Mouse (Mus musculus) adrenal gland, adult 18-20 months (tissue): ENCODE results near the gene Actn4. TPM values are rescaled to one million over a fixed set of nuclear protein-coding genes. Genes with fewer than 3 reads are reported as not detected.

Experiments used
- DNase-seq, 2 experiments: peaks; one replicate each; pipeline ENCODE4 v3.0.0; 2021 to 2022; ENCODE audit warnings: low spot score in 2 of 2
- long read RNA-seq, 2 experiments: library from polyadenylated mRNA; stranded (forward); transcript quantifications; one replicate each; pipeline ENCODE4 v2.0.0; 2021
- total RNA-seq, 2 experiments: library from RNA; stranded (reverse); gene quantifications; 1 replicate in 1 of 2; 2 replicates in 1 of 2; pipeline ENCODE4 v1.2.3; 2021

Gene Actn4
- total RNA-seq = 100 to 1,000 TPM; 197 to 233 TPM
- long read RNA-seq, experiment 1, transcript Actn4-201 (21 exons, 3,877 nt) = major isoform, 191 of 228 reads
- long read RNA-seq, experiment 1, partial matches to known transcripts = 20 of 228 reads
- long read RNA-seq, experiment 1, other reads (novel, unspliced or antisense) = 16 of 228 reads
- long read RNA-seq, experiment 2, transcript Actn4-201 (21 exons, 3,877 nt) = major isoform, 172 of 253 reads
- long read RNA-seq, experiment 2, partial matches to known transcripts = 47 of 253 reads
- long read RNA-seq, experiment 2, other reads (novel, unspliced or antisense) = 33 of 253 reads

DNA sequence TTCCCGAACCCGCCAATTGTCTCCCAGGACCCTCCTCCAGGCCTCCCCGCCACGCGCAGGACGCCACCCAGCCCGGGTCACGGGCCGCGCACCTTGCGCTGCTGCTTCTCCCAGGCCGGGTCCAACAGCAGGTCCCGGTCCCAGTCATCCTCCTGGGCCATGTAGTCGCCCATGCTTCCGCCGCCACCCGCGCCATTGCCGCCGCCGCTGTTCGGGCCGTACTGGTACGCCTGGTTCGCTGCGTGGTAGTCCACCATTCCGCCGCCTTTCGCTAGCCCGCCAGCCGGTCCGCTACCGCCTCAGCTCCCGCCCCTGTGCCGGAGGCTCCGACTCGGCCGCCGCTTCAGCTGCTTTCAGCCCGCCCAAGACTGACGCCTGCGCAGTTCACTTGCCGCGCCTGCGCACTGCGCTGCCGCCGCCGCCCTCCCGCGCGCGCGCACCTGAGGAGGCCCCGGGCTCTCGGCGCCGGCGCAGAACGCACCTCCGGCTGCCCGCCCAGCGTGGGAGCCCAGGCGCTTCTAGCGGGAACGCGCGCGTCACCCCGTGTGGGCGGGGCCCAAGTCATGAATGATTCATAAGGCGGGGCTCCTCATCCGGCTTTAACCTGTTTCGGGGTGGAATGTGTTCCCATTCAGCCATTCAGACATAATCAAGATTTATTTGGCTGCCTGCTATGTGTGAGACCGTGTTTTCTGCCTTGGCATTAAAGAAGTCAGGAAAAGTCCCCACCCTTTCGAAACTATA lies at the start of gene Actn4:
Gene Actn4 (minus strand): TSS at position 414 of the 744 bp plus-strand sequence.
- DNase-seq = peak; percentile 99

DNA sequence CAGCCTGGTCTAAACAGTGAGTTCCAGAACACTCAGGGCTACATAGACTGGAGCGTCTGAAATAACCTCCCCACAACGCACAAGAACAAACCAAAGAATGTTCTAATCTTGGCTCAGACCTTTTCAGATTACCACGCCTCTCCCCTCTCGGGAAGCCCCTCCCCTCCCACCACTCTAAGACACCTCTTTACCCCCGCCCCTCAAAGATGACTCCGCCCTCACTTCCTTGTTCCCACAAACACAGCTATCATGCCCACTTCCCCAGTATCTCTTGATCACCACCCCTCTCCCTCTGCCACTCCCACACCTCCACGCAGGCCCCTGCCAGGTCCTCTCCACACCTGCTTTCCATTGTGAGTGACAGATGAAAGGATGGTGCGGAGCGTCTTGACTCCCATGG lies 46.6 kb upstream of the Actn4 start:
- no peak for DNase-seq

DNA sequence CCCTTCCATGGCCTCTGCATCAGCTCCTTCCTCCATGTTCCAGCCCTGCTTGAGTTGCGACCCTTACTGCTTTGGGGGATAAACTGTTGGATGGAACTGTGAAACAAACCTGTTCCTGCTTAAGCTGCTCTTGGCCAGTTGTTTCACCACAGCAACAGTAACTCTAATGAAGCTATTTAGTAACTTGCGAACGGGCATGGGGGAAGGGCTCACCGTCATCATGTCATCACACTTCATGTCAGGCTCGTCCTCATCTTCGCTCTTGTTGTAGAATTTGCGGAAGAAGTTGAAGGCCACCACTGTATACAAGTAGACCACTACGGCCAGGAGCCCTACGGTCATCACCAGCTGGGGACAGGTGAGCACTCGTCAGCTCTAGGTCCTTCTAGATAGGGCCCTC lies 46.0 kb upstream of the Actn4 start:
- no peak for DNase-seq

DNA sequence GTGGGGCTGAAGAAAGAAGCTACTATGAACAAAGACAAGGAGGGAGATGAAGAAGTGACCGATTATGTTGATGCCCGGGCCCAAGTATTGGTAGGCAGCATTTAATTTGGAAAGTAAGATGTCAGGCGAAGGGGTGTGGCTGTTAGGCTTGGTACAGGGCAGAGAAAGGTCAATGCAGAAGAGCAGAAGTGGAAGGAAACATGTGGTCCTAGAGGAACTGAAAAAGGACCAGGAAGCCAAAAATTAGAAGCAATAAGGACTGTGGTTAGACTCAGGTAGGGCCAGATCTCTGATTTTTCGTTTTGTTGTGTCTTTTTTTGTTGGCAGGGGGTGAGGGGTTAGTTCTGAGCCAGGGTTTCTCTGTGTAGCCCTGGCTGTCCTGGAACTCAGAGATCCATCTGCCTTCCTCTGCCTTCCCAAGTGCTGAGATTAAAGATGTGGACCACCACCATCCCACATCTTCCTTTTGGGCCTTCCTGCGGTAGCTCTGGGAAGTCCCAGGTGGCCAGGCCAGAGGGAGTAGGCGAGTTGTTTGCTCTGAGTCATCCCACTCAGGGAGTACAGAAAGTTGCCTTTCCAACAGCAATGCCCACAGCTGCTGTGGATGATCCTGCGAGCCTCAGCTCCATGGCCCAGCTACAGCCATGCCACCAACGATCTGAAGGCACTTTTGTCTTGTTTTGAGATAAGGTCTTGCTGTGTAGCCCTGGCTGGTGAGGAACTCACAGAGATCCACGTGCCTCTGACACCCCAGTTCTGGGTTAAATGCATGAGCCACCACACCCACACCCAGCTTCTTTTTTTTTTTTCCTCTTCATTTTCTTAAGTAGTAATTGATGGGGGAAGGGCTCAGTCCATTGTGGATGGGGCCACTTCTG lies 45.3 kb upstream of the Actn4 start:
- DNase-seq = no peak

DNA sequence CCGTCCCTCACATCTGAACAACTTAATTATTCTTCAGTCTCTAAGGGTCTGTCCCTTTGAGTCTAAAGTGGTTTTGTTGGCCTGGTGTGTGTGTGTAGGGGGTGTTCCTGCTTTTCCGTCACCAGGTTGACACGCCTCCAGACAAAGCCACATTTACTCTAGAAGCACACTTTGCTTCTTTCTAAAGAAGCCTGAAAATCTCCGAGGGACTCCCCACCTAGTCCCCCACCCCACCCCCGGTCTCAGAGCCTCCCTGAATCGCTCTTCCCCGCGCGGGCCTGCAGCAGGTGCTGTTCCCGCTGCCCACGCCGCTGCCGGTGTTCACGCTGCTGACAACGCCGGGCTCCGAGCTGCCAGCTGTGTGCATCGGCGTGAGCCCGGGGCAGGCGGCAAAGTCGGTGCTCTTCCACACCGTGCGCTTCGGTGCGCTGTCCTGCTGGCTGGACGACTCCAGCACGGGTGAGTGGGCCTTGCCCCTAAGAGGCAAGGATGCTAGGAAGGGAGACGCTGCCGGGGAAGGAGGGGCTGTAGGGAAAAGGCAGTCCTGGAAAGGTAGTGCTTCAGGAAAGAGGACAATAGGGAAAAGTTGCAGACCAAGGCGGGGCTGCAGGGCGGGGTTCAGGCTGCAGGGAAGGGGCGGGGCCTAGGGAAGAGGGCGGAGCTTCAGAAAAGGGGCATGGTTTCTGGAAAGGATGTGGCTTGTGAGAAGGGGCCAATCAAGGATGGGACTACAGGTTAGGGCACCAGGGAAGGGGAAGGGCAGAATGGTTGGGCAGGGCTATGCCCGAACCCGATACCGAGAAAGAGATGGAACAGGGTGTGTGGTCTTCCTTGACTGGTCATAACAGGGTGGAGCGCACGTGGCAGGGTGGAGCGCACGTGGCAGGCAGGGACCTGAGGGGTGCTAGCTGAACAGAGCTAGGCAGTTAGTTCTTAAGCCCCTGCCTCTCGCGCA lies 38.8 kb upstream of the Actn4 start:
- peak; percentile 26 to 40 for DNase-seq

DNA sequence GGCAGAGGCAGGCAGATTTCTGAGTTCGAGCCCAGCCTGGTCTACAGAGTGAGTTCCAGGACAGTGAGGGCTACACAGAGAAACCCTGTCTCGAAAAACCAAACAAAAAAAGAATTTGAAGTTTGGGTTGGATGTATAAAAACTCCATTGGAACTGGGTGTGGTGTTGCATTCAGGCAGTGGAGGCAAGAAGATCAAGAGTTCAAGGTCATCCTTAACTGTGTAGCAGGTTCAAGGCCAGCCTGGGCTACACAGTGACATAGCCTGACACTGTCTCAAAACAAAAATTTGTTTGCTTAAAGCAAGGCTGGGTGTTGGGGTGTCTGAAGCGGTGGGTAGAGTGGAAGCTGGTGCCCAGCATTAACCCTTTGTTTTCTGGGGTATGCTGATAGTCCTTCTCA lies 31.3 kb upstream of the Actn4 start:
- DNase-seq = no peak

DNA sequence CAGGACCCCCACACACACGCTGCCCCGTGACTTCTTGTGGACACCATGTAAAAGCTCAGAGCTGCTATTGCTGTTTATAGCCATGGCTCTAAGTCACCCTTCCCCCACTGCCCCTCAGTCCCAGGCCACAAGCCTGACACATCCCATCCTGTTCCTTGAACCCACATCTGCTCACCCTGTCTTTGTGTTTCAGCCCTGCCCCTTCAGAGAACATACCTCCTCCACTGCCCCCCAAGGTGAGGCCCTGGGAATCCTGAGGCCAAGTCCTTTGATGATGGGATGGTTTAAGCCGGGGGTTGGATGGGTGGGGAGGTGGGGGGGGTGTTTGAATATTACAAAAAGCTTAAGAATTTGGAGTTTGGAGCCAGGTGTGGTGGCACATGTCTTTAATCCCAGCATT lies 30.9 kb upstream of the Actn4 start:
- DNase-seq = no peak

DNA sequence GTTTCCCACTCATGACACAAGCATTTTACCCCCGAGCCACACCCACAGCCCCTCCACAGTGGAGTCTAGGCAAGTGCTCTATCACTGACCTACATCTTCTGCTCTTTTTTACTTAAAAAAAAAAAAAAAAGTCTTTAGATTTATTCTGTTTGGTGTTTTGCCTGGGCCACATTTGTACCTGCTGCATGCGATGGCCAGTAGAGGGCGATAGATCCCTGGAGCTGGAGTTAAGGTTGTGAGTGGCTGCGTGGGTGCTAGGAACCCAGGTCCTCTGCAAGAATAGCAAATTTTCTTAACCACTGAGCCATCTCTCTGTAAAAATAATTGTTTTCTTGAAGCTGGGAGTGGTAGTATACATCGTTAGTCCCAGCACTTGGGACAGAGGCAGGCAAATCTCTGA lies 29.5 kb upstream of the Actn4 start:
- DNase-seq = no peak

DNA sequence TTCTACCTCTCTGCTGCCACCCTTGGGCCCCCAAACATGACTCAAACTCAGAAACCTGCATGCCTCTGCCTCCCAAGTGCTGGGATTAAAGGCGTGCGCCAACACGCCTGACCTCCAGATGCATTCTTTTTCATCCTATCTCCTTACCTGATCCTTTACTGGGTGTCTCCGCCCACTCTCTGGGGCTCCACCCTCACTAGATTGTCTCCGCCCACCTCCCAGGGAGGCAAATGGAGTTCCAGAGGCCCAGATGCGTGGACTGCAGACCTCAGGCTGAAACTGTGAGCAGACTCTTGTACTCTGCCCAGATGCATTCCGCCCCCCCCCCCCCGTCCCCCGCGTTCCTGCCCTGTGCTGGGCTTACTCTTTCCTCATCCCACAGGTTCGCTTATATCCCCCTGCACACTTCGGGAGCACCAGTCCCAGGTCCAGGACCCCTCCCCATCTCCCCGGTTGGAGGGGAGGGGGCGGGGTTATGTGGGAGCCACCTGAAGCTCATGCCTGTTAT lies 28.7 kb upstream of the Actn4 start:
- DNase-seq = no peak

DNA sequence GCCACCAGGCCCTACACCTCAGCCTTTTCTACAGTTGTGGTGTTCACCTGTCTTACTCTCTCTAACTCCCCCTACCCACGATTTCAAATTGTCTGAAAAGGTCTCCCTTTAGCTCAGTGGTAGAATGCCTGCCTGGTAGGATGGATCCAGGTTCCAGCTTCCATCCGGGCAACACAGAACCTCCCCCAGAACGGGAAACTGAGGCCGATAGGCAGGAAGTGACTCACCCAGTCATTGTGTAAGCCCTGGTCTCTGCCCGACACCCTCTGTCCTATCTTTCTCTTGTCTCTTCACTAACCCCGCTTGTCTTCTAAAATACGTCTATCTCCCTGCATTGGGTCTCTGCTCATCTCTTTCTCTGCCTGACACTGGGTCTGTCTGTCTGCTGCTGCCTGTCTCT lies 23.1 kb upstream of the Actn4 start:
- no peak for DNase-seq

DNA sequence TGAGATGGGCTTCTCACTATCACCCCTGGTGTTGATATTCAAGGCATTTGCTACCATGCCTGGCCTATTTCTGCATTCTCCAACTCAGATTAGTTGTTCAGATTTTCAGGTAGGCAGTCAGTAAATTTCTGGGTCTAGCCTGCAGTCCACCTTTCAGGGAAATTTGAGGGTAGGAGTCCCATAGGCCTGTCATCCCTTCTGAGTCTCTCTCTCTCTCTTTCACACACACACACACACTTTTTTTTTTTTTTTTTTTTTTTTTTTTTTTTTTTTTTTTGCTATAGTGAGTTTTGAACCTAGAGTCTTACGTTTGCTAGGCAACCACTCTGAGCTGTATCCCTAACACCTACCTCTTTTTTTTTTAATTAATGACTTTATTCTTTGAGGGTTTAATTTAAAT lies 22.3 kb upstream of the Actn4 start:
- no peak for DNase-seq

DNA sequence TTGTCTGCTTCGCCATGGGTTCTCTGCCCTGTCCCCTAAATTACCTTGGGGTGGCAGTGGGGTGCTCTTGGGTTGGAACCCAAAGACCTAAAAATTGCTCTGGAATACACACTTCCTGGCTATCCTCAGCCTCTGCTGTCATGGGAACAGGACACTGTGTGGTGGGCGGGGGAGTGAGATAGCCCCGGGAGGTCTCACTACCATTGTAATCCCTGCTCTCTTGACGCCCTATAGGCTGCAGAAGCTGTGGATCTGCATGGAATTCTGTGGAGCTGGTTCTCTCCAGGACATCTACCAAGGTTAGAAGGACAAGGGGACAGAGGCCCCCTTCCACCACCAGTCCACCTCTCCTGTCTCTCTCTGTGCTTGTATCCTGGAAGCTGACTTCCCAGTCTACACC lies 21.7 kb upstream of the Actn4 start:
- no peak for DNase-seq

DNA sequence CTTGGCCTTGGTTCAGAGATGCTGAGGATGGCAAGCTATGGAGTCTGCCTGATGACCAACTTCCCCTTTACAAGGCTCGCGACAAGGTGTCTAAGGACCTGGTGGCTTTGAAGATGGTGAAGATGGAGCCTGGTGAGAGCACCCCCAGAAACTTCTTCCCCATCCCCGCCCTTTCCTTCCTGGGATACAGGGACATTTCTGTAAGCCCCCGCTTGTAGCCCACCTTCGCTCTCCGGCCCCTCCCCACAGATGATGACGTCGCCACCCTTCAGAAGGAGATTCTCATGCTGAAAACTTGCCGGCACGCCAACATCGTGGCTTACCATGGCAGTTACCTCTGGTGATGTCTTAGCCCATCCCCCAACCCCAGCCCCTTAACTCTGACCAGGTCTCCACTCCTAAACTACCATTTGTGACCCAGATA lies 21.0 kb upstream of the Actn4 start:
- DNase-seq = no peak

DNA sequence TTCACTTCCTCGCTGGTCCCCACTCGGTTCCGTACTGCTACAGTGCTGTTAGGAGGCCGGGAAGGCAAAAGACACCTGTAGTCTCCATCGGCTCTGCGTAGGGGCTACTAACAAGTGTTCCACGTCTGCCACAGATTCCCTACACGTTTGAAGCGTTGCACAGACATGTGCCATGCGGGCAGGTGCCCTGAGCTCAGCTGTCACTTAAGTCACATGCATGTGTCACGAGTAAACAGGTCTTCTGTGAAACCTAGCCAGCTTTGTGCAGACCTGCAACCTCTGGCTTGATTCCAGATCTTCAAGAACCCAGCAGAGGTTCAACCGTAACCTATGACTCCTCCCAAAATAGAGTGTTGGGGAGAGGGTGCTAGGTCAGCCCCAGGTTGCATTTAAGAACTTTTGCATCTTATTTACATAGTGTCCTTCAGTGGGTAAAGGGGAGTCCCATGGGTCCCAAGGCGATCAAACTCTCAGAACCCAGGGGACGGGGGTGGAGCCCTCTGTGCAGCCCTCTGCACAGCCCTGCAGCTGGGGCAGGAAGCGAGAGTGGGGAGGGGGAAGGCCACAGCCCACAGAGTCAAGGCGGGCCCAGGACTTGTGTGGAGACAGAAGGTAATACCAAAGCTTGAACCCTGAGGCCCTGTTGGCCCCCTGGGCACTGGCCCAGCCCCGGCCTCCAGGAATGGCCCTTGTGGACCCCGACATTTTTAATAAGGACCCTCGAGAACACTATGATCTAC lies 20.3 kb upstream of the Actn4 start:
- no peak for DNase-seq

DNA sequence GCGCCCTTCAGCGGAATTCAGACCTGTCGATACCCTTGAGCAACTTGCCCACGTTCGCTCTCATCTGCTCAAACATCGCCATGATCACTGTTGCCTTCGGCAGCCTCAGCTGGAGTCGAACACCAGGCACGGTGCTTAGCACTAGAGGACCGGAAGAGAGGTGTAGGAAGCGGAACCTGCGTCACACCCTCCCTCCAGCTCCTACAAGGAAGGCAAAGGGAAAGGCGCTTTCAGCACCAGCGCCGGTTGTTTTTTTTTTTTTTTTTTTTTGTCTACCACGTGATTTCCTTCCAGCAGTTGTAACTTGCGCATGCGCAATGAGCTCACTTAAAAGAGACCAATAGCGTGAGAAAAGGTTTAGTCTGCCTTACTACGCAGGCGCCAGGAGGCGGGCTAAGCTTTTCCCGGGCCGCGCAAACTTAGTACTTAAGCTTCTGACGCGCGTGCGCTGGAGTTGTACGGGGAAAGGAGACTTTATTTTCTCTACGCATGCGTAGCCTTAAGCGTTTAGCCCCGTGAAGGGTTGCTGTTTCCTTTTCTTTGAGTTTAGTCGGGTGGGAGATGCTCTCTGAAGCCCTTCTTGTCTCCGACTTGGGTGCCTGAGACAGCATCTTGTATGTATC lies 19.6 kb upstream of the Actn4 start, which contains the start of the genes Eif3k and Map4k1:
Gene Eif3k (minus strand): TSS at position 214 of the 623 bp plus-strand sequence.
Gene Map4k1 (plus strand): TSS at position 400 of the 623 bp plus-strand sequence.
- peak; percentile 85 to 86 for DNase-seq

DNA sequence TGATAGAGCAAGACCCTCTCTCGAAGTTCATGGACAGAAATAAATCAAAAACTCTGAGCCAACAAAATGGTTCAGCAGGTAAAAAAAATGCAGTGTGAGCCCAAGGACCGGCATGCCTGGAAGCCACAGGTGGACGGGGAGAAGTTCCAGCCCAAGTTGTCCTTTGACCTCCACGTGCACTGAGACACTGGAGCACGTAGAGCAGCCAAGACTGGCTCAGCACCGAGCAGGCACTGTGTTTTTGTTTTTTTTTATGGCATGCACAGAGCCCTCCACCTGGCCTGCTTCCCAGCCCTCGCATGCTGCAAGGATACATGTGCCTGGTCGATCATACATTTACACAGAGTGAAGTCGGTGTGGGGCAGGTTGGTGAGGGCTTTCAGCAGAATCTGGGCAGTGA lies 15.4 kb upstream of the Actn4 start:
- no peak for DNase-seq

DNA sequence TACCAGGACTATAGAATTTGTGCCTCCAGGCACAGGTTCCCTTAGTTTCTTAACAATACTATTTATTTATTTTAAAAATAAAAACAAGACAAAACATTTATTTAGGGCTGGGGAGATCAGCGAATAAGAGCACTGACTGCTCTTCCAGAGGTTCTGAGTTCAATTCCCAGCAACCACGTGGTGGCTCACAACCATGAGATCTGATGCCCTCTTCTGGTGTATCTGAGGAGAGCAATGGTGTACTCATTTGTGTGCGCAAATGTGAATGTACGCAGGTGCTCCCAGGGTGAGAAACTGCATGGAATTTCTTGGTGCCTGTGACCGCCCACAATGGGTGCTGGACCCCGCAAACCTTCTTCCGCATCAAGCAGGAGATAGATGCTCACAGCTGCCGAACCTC lies 10.9 kb upstream of the Actn4 start:
- no peak for DNase-seq

DNA sequence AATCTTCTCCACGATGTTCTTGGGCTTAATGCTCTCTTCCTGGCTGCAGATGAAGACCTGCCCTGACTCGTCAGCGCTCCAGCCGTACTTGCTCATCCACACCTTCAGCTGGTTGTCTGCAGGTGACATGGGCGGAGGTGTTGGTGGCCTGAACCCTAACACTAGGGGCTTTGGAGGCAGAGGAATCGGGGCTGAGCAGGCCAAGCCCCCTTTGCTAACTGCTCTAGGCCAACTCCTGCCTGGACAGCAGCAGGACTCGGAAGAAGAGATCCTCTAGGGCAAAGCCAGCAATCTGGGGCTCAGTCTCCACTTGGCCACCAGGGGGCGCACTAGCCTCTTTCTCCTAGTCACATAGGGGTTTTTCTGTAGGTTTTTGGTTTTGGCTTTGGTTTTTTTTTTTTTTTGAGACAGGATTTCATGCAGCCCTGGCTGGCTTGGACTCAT lies 10.4 kb upstream of the Actn4 start:
- peak; percentile 75 to 82 for DNase-seq

DNA sequence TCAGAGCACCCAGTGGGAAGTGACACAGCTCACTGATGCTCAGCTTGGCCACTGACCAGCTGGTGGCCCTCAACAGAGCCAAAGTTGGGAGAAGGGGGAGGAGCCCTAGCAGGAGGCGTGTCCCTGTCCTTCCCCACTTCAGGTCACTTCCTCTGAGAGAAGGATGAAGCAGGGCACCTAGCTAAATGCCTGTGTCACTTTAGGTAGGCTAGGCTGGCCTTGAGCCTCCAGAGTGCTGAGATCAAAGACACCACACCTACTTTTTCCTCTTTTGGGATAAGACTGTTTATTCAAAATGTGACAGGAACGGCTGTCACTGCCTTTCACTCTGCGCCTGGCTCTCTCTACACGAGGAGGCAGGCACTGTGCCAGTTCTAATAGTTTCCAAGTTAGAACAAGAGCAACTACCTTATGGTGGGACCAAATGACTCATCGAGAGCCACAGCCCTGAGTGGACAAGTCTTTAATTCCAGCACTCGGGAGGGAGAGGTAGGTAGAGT lies 9.7 kb upstream of the Actn4 start:
- no peak for DNase-seq
